Mouse (Mus musculus) urinary bladder, adult 18-20 months (tissue): ENCODE results near the gene 4930539E08Rik.

Experiments
- DNase-seq, 2 experiments: peaks; one replicate each; pipeline ENCODE4 v3.0.0; 2022; ENCODE audit warnings: low spot score in 2 of 2, mixed read lengths in 2 of 2

The 4930539E08Rik gene

GRCm38 (mm10) chr17:28863926-28864325 is 51.2 kb downstream of the 4930539E08Rik start:
- DNase-seq: no peak

- no peak for DNase-seq
Observed at GRCm38 (mm10) chr17:28858205-28858604, 56.9 kb downstream of the 4930539E08Rik start, which contains the start of gene Pnpla1. Pnpla1 (plus strand) TSS chr17:28858411.

GRCm38 (mm10) chr17:28856030-28856429 is 59.1 kb downstream of the 4930539E08Rik start:
- DNase-seq: no peak

GRCm38 (mm10) chr17:28855166-28855885 is 59.8 kb downstream of the 4930539E08Rik start:
- peak; percentile 23 to 31 for DNase-seq

- DNase-seq: no peak
Observed at GRCm38 (mm10) chr17:28854377-28854776, 60.7 kb downstream of the 4930539E08Rik start.

- no peak for DNase-seq
Observed at GRCm38 (mm10) chr17:28850511-28850910, 64.6 kb downstream of the 4930539E08Rik start.

- DNase-seq: no peak
Observed at GRCm38 (mm10) chr17:28846974-28847617, 68.0 kb downstream of the 4930539E08Rik start.
